Mouse (Mus musculus): ENCODE measurements around the gene Mrps23. TPM values are rescaled to one million over a fixed set of nuclear protein-coding genes. Genes with fewer than 3 reads are reported as not detected.

Gene Mrps23
- polyA plus RNA-seq, 1 experiment from 2014 or later, result 70.1 TPM

DNA sequence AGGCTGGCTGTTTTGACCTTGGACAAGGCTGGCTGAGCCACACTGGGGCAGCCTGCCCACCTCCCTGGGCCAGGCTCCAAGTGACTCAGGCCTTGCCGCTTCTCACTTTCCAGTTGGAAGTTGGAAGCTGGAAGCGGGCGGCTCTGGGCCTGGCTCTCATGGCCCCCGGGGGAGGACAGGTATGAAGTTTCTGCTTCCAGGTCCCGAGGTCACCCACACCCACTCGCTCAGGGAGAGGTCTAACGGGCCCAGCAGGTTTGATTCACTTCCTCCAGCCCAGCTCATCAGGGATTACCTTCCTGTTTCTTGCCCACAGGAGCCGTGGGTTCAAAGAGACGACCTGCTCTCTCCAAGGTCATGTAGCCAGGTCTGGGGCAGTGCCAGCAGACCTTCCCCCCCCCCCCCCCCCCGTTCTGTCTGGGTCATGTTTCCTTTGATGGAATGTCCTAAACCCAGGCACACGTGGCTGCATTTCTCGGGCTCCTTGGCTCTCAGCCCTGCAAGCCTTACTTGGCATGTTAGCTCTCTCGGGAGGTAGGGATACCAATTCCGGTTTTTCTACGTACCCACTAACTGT lies 39.3 kb upstream of the Mrps23 start:
- no peak for ATAC-seq (ENCODE audit: low FRiP score, low read depth)
- Histone ChIP-seq H3K9ac (no peak overlapping the region), H3K4me2 (replicated peaks) (no peak overlapping the region), H3K4me1 (peaks cover 75% of the 10 kb centered on the region), H3K4me3 (no peak overlapping the region), H3K27me3 (replicated peaks) (peaks cover 9% of the 10 kb centered on the region), H3K9me3 (no peaks in the 10 kb centered on the region), H3K27ac (no peak overlapping the region), H3K36me3 (peaks cover 5% of the 10 kb centered on the region; the same call in 1 of the 2 replicates)
- WGBS, result 58% methylated on average over 15 of the region's 15 CpGs

DNA sequence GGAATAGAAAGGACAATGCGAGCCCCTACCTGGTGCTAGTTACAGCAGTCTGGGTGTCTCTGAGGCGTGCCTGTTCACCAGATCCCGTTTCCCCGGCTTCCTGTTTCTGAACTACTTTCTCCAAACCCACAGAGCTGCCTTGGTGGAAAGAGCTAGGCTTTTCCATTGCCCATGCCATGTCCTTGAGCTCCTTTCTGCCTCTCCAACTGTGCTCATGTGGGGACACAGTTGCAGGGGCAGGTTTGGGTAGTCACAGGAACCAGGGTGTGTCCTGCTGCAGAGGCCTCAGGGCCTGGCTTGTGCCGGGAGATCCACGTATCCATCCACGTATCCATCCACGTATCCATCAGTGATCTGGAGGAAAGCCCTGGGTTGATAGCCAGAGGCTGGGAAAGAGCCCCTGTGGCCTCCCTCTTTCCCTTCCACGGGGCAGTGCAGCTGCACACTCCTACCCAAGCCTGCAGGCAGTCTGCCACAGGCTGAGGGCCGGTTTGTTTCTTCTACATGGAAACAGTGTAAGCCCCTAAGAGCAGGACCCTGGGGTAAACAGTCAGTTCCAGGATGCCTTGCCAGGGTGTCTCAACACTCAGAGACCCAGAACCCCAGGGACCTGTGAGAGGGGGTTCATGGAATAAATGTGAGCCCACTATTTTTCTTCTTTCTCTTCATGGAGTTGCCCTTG lies 38.4 kb upstream of the Mrps23 start:
- peaks cover 6% of the 10 kb centered on the region; the same call in 1 of the 2 replicates for H3K36me3 ChIP-seq
- WGBS, result 76% methylated on average over 10 of the region's 10 CpGs
- no peak overlapping the region for H3K9ac ChIP-seq
- no peak for ATAC-seq (ENCODE audit: low FRiP score, low read depth)
- peaks cover 68% of the 10 kb centered on the region for H3K4me1 ChIP-seq
- H3K27ac ChIP-seq, result no peak overlapping the region
- no peak overlapping the region for H3K4me2 ChIP-seq (replicated peaks)
- H3K27me3 ChIP-seq (replicated peaks), result peaks cover 11% of the 10 kb centered on the region
- H3K9me3 ChIP-seq, result no peaks in the 10 kb centered on the region
- H3K4me3 ChIP-seq, result no peak overlapping the region

DNA sequence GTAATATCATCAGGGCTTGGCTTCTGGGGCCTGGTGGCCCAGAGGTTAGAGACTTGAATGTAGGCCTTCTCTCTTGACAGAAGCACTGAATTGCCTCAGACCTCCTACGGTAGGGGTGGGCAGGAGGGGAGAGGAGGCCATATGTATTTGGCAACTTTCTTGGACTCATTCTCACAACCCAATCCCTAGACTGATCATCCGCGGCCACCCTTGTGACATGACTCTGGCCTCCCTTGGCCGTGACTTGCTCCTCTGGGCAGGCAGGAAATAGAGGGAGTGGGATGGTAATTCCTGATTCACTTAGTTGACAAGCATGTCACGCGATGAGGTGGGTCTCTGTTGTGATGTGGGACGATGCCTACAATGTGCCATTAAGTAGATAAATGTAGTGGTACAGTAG lies 37.7 kb upstream of the Mrps23 start:
- H3K9me3 ChIP-seq, result no peaks in the 10 kb centered on the region
- peaks cover 6% of the 10 kb centered on the region; the same call in 1 of the 2 replicates for H3K36me3 ChIP-seq
- no peak overlapping the region for H3K4me2 ChIP-seq (replicated peaks)
- no peak overlapping the region for H3K9ac ChIP-seq
- 91% methylated on average over 7 of the region's 7 CpGs for WGBS
- ATAC-seq (ENCODE audit: low FRiP score, low read depth), result no peak
- no peak overlapping the region for H3K4me3 ChIP-seq
- H3K4me1 ChIP-seq, result peaks cover 62% of the 10 kb centered on the region
- peaks cover 11% of the 10 kb centered on the region for H3K27me3 ChIP-seq (replicated peaks)
- H3K27ac ChIP-seq, result no peak overlapping the region

DNA sequence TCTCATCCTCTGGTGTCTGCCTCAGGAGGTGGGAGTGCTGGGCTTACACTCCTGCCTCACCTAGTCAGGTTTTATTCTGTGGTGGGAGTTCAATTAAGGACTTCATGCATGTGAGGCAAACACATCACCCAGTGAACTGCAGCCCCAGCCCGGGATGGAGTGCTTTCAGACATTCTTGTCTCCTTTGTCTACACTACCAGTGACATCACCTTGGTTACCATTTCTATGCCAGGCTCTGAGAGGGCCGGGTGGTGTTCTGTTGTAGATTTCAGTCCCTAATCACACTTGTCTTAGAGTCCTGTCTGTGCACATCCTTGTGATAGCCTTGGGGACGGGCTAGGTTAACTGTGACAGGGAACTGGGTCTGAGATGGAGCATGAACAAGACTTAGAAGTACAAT lies 35.6 kb upstream of the Mrps23 start:
- H3K36me3 ChIP-seq, result peaks cover 6% of the 10 kb centered on the region; the same call in 1 of the 2 replicates

DNA sequence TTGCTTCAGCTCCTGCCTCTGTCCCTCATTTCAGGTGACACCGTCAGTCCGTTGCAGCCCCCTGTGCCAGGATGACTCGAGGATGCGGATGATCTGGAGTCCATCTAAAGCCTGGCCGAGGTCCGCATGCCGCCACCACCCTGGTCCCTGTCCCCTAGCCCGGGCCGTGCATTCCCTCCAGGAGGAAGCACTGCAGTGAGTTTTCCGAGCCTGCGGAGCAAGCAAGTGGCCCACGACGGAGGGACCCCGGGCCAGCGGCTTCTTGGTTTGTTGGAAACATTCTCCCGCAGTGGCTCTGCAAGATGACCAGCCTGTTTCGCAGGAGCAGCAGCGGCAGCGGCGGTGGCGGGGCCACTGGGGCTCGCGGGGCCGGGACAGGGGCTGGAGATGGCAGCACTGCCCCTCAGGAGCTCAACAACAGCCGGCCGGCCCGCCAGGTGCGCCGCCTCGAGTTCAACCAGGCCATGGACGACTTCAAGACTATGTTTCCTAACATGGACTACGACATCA lies 34.6 kb upstream of the Mrps23 start:
- peaks cover 6% of the 10 kb centered on the region; the same call in 1 of the 2 replicates for H3K36me3 ChIP-seq
- no peak for ATAC-seq (ENCODE audit: low FRiP score, low read depth)
- 21% methylated on average over 32 of the region's 32 CpGs for WGBS
- peaks cover 7% of the 10 kb centered on the region for H3K27me3 ChIP-seq (replicated peaks)
- H3K9me3 ChIP-seq, result no peaks in the 10 kb centered on the region
- H3K4me2 ChIP-seq (replicated peaks), result peak overlapping the region; percentile 34; the same call in 1 of the 2 replicates
- H3K27ac ChIP-seq, result no peak overlapping the region
- H3K4me3 ChIP-seq, result no peak overlapping the region
- H3K4me1 ChIP-seq, result peaks cover 65% of the 10 kb centered on the region
- H3K9ac ChIP-seq, result peak overlapping the region; percentile 40; the same call in 1 of the 2 replicates

More for the DNA sequence above, 35.6 kb upstream of the Mrps23 start:
- Histone ChIP-seq H3K27me3 (replicated peaks) (peaks cover 7% of the 10 kb centered on the region), H3K4me2 (replicated peaks) (no peak overlapping the region), H3K4me1 (peaks cover 64% of the 10 kb centered on the region), H3K9ac (no peak overlapping the region), H3K9me3 (no peaks in the 10 kb centered on the region), H3K4me3 (no peak overlapping the region), H3K27ac (no peak overlapping the region)
- ATAC-seq (ENCODE audit: low FRiP score, low read depth), result no peak
- WGBS, result 22% methylated on average over 3 of the region's 3 CpGs

DNA sequence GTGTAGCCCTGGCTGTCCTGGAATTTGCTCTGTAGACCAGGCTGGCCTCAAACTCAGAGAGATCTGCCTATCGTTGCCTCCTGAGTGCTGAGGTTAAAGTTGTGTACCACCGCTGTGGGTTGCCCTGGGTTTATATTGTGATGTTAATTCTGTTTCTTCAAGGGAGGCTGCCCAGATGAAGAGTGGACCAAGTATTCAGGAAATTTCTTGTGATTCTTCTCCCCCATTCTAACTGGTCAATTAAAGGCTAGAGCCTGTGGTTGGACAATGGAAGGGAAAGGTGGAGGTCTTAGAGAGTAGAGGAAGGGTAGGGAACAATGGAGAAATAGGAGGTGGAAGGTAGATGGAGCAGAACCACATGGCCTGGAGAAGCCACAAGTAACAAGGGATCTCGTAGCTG lies 33.6 kb upstream of the Mrps23 start:
- Histone ChIP-seq H3K9me3 (no peaks in the 10 kb centered on the region), H3K9ac (no peak overlapping the region), H3K4me2 (replicated peaks) (no peak overlapping the region), H3K4me3 (no peak overlapping the region), H3K36me3 (peaks cover 6% of the 10 kb centered on the region; the same call in 1 of the 2 replicates), H3K4me1 (peaks cover 56% of the 10 kb centered on the region), H3K27ac (no peak overlapping the region), H3K27me3 (replicated peaks) (peaks cover 7% of the 10 kb centered on the region)
- WGBS, result 53% methylated on average over 3 of the region's 3 CpGs
- no peak for ATAC-seq (ENCODE audit: low FRiP score, low read depth)

DNA sequence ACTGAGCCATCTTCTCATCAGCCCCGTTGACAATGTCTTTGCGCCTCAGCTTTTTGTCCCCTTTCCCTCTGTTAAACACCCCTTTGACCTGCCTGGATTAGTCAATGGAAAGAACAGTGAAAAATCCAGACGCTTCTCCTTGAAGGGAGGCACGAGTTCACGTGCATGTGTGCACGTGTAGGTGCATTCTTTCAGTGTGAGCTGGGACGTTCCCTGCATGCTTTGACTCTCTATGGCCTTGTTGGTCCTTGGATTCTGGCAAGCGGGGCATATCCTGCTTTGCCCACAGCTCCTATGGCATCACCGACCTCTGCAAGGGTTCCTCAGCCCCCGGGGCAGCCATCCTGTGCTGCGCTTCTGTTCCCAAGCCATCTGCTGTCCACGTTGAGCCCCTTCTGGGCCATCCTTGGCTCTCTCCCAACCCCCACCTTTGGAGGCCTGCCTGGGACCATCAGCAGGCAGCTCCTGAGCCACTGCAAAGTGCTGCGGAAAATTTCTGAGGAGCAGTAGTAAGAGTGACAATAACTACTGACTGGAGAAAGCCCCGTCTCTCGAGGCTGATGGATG lies 32.2 kb upstream of the Mrps23 start:
- peaks cover 44% of the 10 kb centered on the region for H3K4me1 ChIP-seq

DNA sequence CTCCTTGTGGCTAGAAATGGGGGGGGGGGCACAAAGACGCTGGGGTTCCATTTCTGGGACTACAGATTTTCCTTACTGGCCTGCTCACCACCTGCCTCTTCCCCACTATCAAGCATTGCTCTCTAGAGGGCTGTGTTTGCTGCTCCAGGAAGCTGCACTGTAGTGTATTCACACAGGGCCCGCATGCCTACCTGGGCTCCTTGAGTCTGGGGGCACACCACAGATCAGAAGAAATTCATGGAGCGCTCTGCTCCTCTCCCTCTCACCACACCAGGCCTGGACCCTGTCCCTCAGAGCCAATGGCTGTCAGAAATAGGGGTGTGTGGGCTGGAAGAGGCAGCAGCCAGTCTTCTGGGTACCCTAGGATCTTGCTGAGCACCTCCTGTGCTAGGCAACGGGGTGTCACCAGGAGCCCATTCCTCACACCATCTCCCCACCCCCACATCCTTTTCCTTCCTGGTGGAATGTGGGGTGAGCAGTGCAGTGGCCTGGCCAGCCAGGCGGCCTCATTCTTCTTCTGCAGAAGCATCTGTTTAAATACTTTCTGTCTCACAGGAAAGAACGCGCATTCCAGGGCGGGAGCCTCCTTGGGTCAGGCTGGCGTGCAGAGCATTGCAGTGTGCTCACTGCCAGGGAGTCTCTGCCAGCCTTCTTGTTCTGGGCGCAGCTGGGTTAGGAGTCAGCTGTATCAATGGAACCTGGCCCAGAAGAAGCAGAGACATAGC lies 31.4 kb upstream of the Mrps23 start:
- Histone ChIP-seq H3K36me3 (peaks cover 13% of the 10 kb centered on the region), H3K4me3 (no peak overlapping the region), H3K4me1 (peaks cover 44% of the 10 kb centered on the region), H3K27ac (no peak overlapping the region), H3K9ac (peak overlapping the region; percentile 17; the same call in 1 of the 2 replicates), H3K27me3 (replicated peaks) (peaks cover 7% of the 10 kb centered on the region), H3K4me2 (replicated peaks) (peak overlapping the region; percentile 18), H3K9me3 (no peaks in the 10 kb centered on the region)
- ATAC-seq (ENCODE audit: low FRiP score, low read depth), result peak; percentile 54; the same call in 1 of the 2 replicates
- WGBS, result 23% methylated on average over 10 of the region's 10 CpGs

More for the DNA sequence above, 32.2 kb upstream of the Mrps23 start:
- peaks cover 7% of the 10 kb centered on the region; the same call in 1 of the 2 replicates for H3K36me3 ChIP-seq
- WGBS, result 62% methylated on average over 15 of the region's 15 CpGs
- no peak for ATAC-seq (ENCODE audit: low FRiP score, low read depth)
- no peak overlapping the region for H3K27ac ChIP-seq
- no peak overlapping the region for H3K4me2 ChIP-seq (replicated peaks)
- no peak overlapping the region for H3K9ac ChIP-seq
- H3K9me3 ChIP-seq, result no peaks in the 10 kb centered on the region
- H3K4me3 ChIP-seq, result no peak overlapping the region
- peaks cover 7% of the 10 kb centered on the region for H3K27me3 ChIP-seq (replicated peaks)

DNA sequence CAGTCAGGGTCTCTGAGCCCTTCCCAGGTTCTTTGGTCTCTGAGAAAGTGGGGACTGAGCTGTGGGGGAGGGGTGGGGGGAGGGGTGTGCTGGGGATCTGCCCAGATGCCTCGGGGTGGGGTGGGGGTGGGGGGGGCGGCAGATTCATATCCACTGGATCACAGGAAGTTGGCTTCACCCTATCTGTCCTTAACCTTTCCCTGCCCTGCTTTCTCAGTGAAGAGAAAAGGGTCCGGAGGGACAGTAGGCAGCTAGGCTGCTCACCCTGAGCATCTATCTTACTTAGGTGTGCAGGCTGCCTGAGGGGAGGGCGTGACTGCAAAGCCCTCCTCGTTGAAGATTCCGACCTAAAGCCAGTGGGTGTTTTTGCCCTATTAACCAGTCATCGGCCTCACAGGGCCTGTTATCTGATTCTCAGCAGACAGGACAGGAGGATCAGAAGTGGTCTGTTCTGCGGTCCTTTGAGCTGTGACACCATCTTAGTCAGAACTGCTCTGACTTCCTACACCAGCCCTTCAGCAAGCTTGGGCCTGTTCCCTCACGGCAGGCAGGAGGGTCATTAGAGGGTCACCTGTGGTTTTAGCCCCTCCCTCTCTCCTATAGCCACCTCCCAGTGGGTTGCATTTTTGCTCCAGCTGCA lies 30.7 kb upstream of the Mrps23 start:
- H3K4me2 ChIP-seq (replicated peaks), result peak overlapping the region; percentile 18
- no peak overlapping the region for H3K9ac ChIP-seq
- peaks cover 14% of the 10 kb centered on the region for H3K36me3 ChIP-seq
- no peaks in the 10 kb centered on the region for H3K9me3 ChIP-seq
- H3K4me1 ChIP-seq, result peaks cover 36% of the 10 kb centered on the region
- no peak overlapping the region for H3K4me3 ChIP-seq
- peaks cover 7% of the 10 kb centered on the region; the same call in 1 of the 2 replicates for H3K27me3 ChIP-seq (replicated peaks)
- 18% methylated on average over 9 of the region's 9 CpGs for WGBS
- ATAC-seq (ENCODE audit: low FRiP score, low read depth), result no peak
- no peak overlapping the region for H3K27ac ChIP-seq

DNA sequence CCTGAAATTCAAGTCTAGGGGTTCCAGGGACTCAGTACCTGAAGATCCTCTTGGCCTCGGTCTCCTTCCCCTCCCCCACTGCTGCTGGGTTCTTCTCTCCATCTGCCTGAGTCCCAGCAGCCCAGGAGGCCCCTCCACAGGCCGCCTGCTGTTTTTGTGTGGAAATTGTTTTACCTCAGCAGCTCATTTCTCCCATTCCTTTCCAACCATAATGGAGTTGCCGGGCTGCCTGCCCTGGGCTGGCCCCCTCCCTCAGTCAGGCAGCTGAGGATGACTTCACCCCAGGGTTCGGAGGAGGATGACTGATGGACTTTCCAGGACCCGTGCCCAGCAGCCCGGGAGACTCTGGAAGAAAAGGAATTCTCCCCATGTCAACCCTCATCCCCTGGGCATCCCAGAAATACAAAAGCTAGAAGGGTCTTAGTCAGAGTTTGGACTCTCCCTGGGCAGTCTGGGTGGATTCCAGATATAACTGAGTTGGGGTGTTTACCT lies 23.7 kb upstream of the Mrps23 start:
- peak overlapping the region; percentile 25 for H3K4me2 ChIP-seq (replicated peaks)
- H3K9ac ChIP-seq, result no peak overlapping the region
- 5% methylated on average over 6 of the region's 6 CpGs for WGBS
- H3K4me1 ChIP-seq, result peaks cover 31% of the 10 kb centered on the region
- peak overlapping the region; percentile 70 for H3K27ac ChIP-seq
- peak; percentile 49 for ATAC-seq (ENCODE audit: low FRiP score, low read depth)
- peaks cover 39% of the 10 kb centered on the region for H3K36me3 ChIP-seq
- H3K4me3 ChIP-seq, result no peak overlapping the region
- no peaks in the 10 kb centered on the region for H3K27me3 ChIP-seq (replicated peaks)
- no peaks in the 10 kb centered on the region for H3K9me3 ChIP-seq

DNA sequence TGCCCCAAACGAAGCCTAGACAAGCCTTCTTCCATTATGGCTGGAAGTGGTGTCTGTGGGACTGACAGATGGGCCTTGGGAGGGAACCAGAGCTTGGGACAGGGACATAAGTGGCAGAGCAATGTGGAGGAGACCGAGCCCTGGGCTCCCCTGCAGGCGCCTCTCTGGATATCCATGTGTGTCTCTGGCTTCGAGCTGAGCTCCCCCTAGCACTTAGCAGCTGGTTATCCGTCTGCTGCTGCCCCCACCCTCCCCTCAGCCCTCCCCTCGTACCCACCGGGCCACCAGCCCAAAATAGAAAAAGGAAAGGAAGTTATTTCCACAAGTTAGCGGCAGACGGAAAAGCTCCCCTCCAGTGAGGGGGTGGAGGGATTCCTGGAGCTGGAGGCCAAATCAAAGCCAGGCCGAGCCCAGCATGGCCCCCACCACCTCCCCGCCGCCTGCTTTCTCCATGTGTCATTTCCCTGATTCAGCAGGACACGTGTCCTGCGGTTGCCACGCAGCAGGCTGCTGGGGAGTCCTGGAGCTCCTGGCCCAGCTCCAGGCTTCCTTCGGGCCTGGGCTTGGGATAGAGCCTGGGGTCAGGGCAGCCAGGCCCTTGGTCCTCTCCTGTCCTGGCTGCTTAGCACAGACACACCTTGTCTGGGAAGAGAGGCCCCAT lies 23.1 kb upstream of the Mrps23 start:
- peak overlapping the region; percentile 25 for H3K4me2 ChIP-seq (replicated peaks)
- peak; percentile 64 for ATAC-seq (ENCODE audit: low FRiP score, low read depth)
- no peak overlapping the region for H3K9ac ChIP-seq
- H3K36me3 ChIP-seq, result peaks cover 40% of the 10 kb centered on the region
- H3K4me3 ChIP-seq, result no peak overlapping the region
- H3K27ac ChIP-seq, result peak overlapping the region; percentile 70
- no peaks in the 10 kb centered on the region for H3K9me3 ChIP-seq
- no peaks in the 10 kb centered on the region for H3K27me3 ChIP-seq (replicated peaks)
- H3K4me1 ChIP-seq, result peaks cover 31% of the 10 kb centered on the region
- WGBS, result 9% methylated on average over 16 of the region's 16 CpGs

All from neural tube, embryonic 12.5 days (tissue).